Mouse (Mus musculus): Measurements from ENCODE around the gene Sytl1. TPM values are rescaled to one million over a fixed set of nuclear protein-coding genes. Genes with fewer than 3 reads are reported as not detected.

Gene Sytl1
- polyA plus RNA-seq, 1 experiment from 2014 or later, result 1.3 TPM

DNA sequence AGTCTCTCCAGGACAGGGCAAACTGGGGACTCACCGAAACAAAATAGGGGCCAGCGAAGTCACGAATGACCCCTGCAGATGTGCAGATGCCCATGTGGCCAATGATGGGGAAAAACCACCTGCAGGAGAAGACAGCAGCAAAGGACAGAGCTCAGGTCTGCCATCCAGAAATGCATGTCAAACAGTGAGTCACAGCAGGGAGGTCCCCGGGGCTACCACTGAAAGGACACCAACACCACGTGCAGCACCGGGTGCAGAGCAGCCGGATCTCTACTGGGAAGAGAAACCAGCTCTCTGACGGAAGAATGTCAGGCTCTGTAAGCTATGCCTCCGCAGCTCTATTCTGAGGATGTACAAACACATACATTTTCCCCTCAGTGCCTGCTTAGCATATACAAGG, 8.0 kb upstream of the Sytl1 start:
- Histone ChIP-seq H3K27me3 (ENCODE audit: low read depth, poor library complexity, severe bottlenecking) (no peaks in the 10 kb centered on the region), H3K27ac (replicated peaks) (no peak overlapping the region), H3K9me3 (replicated peaks) (no peaks in the 10 kb centered on the region), H3K4me3 (no peak overlapping the region), H3K4me1 (peaks cover 6% of the 10 kb centered on the region), H3K36me3 (peaks cover 79% of the 10 kb centered on the region)
- DNase-seq (ENCODE audit: low spot score), result no peak
- WGBS, result 89% methylated on average over 9 of the region's 9 CpGs

DNA sequence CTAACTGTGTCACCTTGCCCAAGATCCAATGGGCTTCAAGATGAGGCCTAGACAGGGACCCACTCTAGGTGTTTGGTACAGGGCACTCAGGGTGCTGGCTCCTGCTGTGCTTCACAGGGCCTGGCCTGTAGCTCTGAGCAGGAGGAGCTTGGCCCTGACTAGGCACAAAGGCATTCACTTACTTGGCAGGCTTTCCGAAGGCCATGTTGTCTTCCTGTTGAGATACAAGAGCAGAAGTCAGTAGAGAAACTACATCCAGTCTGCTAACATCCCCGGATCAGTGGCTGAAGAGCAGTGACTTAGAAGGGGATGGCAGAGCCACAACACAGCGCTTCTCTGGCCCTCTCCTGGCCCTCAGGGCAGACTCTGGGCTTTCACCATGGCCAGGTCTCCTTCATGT, 6.7 kb upstream of the Sytl1 start:
- Histone ChIP-seq H3K9me3 (replicated peaks) (peaks cover 6% of the 10 kb centered on the region; the same call in 1 of the 2 replicates), H3K27ac (replicated peaks) (no peak overlapping the region), H3K36me3 (peaks cover 80% of the 10 kb centered on the region), H3K27me3 (ENCODE audit: low read depth, poor library complexity, severe bottlenecking) (no peaks in the 10 kb centered on the region), H3K4me3 (no peak overlapping the region), H3K4me1 (no peaks in the 10 kb centered on the region)
- no peak for DNase-seq (ENCODE audit: low spot score)
- whole genome bisulfite sequencing, result 92% methylated on average over 3 of the region's 3 CpGs

DNA sequence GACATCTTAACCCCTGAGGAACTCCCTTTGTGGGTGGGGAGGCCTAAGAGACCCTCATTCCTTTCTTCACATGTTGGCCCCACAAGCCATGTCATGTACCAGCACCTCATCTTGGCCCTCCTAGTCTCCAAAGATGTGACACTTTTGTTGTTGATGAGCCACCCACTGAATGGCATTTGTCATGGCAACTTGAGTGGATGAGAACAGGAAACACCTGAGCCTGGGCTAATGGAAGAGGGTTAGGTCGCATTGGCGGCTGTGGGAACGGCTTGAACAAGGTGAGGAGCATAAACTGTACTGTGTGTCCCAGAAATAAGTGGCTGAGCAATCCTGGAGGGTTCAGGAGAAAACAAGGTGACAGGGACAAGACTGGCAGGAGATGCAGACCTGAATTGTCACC, 6.0 kb upstream of the Sytl1 start:
- WGBS, result 94% methylated on average over 3 of the region's 3 CpGs
- no peak for DNase-seq (ENCODE audit: low spot score)
- Histone ChIP-seq H3K4me1 (no peaks in the 10 kb centered on the region), H3K27me3 (ENCODE audit: low read depth, poor library complexity, severe bottlenecking) (no peaks in the 10 kb centered on the region), H3K36me3 (peaks cover 80% of the 10 kb centered on the region), H3K9me3 (replicated peaks) (peaks cover 13% of the 10 kb centered on the region), H3K27ac (replicated peaks) (no peak overlapping the region), H3K4me3 (no peak overlapping the region)

DNA sequence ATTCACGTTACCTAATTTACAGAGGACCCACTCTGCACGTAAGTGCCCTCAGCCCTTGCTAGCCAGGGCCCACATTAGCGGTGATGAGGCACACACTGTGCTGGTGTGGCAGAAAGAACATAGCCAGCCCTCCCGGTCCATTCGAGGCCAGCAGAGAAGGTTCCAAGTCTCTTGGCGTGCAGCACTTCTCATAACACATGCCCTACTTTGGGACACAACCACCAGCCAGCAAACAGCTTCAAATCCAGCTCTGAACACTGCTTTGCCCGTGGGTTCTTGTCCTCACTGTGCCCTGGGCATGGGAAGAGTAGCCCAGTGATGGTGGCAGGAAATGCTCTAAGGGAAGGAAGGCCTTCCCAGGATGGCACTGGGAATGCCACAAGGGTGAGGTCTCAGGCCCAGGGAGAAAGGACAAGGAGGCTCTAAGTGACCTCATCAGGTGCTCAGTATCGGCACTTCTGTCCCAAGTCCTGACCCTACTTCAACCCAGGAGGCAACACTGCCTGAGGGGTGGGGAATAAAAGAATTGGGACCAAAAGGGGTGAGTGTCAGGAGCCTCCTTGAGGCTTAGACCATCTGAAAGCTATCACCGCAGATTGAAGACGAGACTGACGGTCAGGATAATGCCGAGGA, 3.5 kb upstream of the Sytl1 start:
- Histone ChIP-seq H3K27me3 (ENCODE audit: low read depth, poor library complexity, severe bottlenecking) (no peaks in the 10 kb centered on the region), H3K4me1 (no peaks in the 10 kb centered on the region), H3K4me3 (no peak overlapping the region), H3K27ac (replicated peaks) (no peak overlapping the region), H3K36me3 (peaks cover 83% of the 10 kb centered on the region), H3K9me3 (replicated peaks) (peaks cover 15% of the 10 kb centered on the region)
- no peak for DNase-seq (ENCODE audit: low spot score)
- 93% methylated on average over 12 of the region's 12 CpGs for WGBS

DNA sequence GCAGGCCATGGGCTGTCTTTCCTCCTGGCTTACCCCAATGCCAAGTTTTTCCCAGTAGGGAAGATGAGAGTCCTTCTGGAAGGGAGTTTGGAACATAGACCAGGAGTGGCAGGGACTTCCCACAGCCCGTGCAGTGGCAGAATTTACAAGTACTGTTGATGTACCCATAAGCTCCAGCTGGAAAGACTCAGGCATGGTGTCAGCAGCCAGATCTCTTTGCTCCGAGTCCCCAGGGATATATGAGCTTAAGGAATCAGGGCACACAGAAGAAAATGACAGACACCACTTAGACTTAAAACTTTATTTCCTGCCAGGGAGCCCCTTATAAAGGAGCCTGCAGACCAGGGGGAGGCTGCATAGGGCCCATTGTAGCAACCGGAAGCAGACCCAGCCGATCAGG, 2.8 kb upstream of the Sytl1 start:
- H3K4me3 ChIP-seq, result no peak overlapping the region
- WGBS, result 95% methylated on average over 4 of the region's 4 CpGs
- H3K27ac ChIP-seq (replicated peaks), result no peak overlapping the region
- H3K36me3 ChIP-seq, result peaks cover 79% of the 10 kb centered on the region
- H3K9me3 ChIP-seq (replicated peaks), result peaks cover 15% of the 10 kb centered on the region
- DNase-seq (ENCODE audit: low spot score), result no peak
- no peaks in the 10 kb centered on the region for H3K27me3 ChIP-seq (ENCODE audit: low read depth, poor library complexity, severe bottlenecking)
- H3K4me1 ChIP-seq, result no peaks in the 10 kb centered on the region

DNA sequence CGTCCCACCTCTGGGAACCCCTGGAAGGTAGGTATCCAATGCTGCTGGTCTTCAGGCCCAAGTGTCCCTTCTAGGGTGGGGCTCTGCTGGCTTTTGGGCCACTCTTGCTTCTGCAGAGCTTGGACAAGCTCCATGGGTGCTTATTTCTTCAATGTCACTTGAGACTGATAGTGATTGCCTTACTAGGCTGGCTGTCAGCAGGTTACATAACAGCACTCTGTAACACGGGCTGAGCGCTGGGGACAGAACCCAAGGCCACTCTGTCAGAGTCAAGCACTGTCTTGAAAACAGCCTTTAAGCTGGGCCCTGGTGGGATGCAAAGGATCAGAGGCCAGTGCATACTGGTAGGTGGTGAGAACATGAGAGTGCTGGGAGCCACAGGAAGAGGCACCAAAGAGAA, 2.4 kb upstream of the Sytl1 start:
- no peak for DNase-seq (ENCODE audit: low spot score)
- Histone ChIP-seq H3K4me1 (no peaks in the 10 kb centered on the region), H3K27ac (replicated peaks) (no peak overlapping the region), H3K9me3 (replicated peaks) (peaks cover 15% of the 10 kb centered on the region), H3K36me3 (peaks cover 74% of the 10 kb centered on the region), H3K4me3 (no peak overlapping the region), H3K27me3 (ENCODE audit: low read depth, poor library complexity, severe bottlenecking) (no peaks in the 10 kb centered on the region)
- WGBS, result 96% methylated on average over 3 of the region's 3 CpGs

DNA sequence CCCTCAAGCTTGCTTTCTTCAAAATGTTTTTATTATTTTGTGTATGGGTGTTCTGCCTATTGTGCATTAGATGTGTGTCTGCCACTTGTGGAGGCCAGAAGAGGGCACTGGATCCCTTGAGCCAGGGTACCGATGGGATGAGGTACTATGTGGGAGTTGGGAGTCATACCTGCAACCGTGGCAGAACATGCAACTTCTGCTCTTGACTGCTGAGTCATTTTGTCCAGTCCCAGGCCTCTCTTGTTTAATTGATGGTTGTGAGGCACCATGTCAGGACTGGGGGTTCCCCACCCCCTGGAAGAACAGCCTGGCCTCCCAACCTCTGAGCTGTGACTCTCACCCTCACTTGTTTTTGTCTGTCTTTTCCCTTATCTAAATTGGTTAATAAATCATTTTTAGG, 1.6 kb upstream of the Sytl1 start:
- WGBS, result 98% methylated on average over 2 of the region's 2 CpGs
- H3K36me3 ChIP-seq, result peaks cover 67% of the 10 kb centered on the region

DNA sequence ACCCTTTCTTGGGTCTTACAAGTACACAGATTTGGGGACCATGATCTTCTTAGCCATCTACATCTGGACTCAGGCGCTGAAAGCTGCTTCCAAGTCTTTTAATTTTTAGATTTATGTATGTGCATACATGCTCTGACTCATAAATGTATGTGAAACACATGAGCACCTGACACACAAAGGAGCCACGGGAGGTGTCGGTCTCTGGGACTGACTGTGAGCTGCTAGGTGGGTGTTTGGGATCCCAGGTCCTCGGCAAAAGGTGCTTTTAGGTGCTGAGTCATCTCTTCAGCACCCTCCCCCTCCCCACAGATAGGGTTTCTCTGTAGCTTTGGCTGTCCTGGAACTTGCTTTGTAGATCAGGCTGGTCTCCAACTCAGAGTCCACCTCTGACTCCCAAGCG, 843 bp upstream of the Sytl1 start:
- H3K36me3 ChIP-seq, result peaks cover 59% of the 10 kb centered on the region
- no peak overlapping the region for H3K4me3 ChIP-seq
- peaks cover 15% of the 10 kb centered on the region for H3K9me3 ChIP-seq (replicated peaks)
- no peaks in the 10 kb centered on the region for H3K4me1 ChIP-seq
- H3K27me3 ChIP-seq (ENCODE audit: low read depth, poor library complexity, severe bottlenecking), result peaks cover 5% of the 10 kb centered on the region
- H3K27ac ChIP-seq (replicated peaks), result no peak overlapping the region
- WGBS, result 94% methylated on average over 5 of the region's 5 CpGs
- DNase-seq (ENCODE audit: low spot score), result no peak

More for the DNA sequence above, 1.6 kb upstream of the Sytl1 start:
- DNase-seq (ENCODE audit: low spot score), result no peak
- Histone ChIP-seq H3K9me3 (replicated peaks) (peaks cover 15% of the 10 kb centered on the region), H3K27me3 (ENCODE audit: low read depth, poor library complexity, severe bottlenecking) (no peaks in the 10 kb centered on the region), H3K4me1 (no peaks in the 10 kb centered on the region), H3K27ac (replicated peaks) (no peak overlapping the region), H3K4me3 (no peak overlapping the region)

DNA sequence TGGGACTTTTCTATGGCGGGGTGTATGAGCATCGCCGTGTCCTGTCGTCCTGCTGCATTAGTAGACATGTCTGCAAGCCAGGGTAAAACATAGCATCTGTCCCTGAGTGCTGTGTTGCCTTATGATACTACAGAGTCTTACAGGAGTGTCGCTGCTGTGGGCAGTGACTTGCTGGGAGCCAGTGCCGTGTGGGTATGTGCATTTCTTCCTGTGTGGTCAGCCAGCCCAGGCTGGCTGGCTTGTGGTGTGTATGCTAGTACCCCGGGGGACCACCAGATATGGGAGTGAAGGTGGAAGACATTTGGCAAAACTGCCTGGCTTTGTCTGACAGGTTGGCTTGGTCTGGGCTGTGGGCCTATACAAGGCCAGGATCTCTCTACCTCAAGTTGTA, 543 bp downstream of the Sytl1 start:
- Histone ChIP-seq H3K4me1 (no peaks in the 10 kb centered on the region), H3K4me3 (no peak overlapping the region), H3K36me3 (peaks cover 45% of the 10 kb centered on the region), H3K27me3 (ENCODE audit: low read depth, poor library complexity, severe bottlenecking) (peaks cover 17% of the 10 kb centered on the region), H3K27ac (replicated peaks) (0 out of 2 replicates have a peak overlapping the region, but pooled peaks have one; percentile 39), H3K9me3 (replicated peaks) (peaks cover 15% of the 10 kb centered on the region)
- DNase-seq (ENCODE audit: low spot score), result no peak
- 69% methylated on average over 7 of the region's 7 CpGs for WGBS

DNA sequence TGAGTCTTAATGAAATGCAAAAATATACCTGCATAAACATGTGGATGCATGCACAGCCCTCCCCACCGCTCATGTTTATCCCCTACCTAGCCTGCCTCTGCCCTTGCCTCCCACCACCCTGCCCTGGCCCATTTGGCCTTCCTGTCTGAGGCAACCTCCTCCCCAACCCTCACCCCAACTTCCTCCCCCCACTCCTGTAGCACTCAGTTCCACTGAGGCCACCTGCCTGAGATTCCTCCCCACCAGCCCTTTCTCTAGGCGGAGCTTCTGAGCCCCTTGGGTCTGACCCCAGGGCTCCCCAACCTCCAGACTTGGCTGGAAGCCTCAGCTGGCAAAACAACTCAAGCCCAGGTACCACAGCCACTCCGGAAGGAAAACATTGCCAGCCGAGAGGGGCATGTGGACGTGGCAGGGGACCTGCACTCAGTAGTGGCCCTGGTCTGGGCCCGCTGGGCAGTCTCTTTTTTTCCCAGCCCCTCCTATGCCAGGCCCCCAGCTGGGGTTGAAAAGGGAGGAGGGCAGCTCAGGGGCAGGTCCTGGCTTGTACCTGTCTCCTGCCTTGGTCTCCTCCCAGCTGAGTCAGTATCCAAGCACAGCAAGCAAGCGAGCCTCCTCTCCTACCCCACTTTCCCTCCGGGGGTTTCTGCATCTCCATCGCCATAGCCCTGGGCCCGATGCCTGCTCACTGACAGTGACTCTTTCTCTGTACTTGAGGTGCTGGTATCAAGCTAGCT, 1.1 kb downstream of the Sytl1 start:
- peaks cover 15% of the 10 kb centered on the region for H3K9me3 ChIP-seq (replicated peaks)
- H3K27ac ChIP-seq (replicated peaks), result 0 out of 2 replicates have a peak overlapping the region, but pooled peaks have one; percentile 39
- H3K4me3 ChIP-seq, result no peak overlapping the region
- peaks cover 5% of the 10 kb centered on the region for H3K4me1 ChIP-seq
- 51% methylated on average over 10 of the region's 10 CpGs for WGBS
- H3K27me3 ChIP-seq (ENCODE audit: low read depth, poor library complexity, severe bottlenecking), result peaks cover 23% of the 10 kb centered on the region
- DNase-seq (ENCODE audit: low spot score), result no peak
- peaks cover 40% of the 10 kb centered on the region for H3K36me3 ChIP-seq

DNA sequence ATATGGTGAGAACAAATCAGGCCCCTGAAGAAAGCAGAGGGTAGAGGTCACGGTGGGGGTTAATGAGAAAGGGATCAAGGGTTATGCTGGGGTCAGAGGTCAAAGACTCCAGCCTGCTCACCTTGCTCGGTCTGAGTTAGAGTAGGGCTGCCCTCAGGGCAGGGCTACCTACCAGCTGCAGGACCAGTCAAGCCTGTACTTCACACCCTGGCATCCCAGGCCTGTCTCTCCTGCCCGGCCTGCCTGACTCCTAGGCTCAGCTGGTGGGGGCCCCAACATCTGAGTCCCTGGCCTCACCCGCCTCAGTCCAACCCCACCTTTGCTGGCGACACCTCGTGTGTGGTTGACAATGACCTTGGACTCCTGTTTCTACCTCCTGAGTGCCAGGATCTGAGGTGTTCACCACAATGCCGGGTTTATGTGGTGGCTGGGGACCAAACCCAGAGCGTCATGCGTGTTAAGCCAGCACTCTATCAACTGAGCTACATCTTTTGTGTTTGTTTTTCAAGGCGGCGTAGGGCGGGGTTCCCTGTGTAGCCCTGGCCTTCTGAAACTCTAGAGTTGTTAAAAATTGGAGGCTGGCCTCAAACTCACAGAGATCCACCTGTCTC, 5.0 kb downstream of the Sytl1 start:
- H3K4me1 ChIP-seq, result peaks cover 7% of the 10 kb centered on the region
- no peak overlapping the region for H3K27ac ChIP-seq (replicated peaks)
- no peaks in the 10 kb centered on the region for H3K9me3 ChIP-seq (replicated peaks)
- WGBS, result 81% methylated on average over 12 of the region's 12 CpGs
- peaks cover 62% of the 10 kb centered on the region for H3K27me3 ChIP-seq (ENCODE audit: low read depth, poor library complexity, severe bottlenecking)
- H3K4me3 ChIP-seq, result no peak overlapping the region
- peaks cover under 1% of the 10 kb centered on the region; the same call in 1 of the 2 replicates for H3K36me3 ChIP-seq
- DNase-seq (ENCODE audit: low spot score), result no peak

DNA sequence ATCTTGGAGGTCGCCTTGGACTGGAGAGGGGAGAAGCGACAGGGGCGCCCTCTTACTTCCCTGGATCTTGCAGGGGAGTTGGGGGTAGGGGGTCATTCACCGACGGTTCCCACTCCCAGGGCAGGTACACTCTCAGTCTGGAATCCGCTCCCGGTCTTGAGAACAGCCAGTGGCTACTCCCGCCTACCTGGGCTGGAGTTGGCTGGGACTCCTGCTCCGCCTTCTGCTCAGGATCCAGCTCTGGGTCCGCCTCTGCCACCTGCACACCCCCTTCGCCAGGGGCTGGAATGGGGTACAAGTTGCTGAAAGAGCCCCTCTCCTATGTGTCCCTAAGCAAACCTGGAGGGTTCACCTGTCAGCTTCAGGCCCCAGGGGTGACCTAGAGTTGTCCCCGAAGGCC, 5.7 kb downstream of the Sytl1 start:
- 32% methylated on average over 12 of the region's 12 CpGs for WGBS
- H3K36me3 ChIP-seq, result no peaks in the 10 kb centered on the region
- H3K27me3 ChIP-seq (ENCODE audit: low read depth, poor library complexity, severe bottlenecking), result peaks cover 68% of the 10 kb centered on the region
- H3K27ac ChIP-seq (replicated peaks), result no peak overlapping the region
- H3K9me3 ChIP-seq (replicated peaks), result no peaks in the 10 kb centered on the region
- H3K4me3 ChIP-seq, result no peak overlapping the region
- peaks cover 7% of the 10 kb centered on the region for H3K4me1 ChIP-seq
- no peak for DNase-seq (ENCODE audit: low spot score)

DNA sequence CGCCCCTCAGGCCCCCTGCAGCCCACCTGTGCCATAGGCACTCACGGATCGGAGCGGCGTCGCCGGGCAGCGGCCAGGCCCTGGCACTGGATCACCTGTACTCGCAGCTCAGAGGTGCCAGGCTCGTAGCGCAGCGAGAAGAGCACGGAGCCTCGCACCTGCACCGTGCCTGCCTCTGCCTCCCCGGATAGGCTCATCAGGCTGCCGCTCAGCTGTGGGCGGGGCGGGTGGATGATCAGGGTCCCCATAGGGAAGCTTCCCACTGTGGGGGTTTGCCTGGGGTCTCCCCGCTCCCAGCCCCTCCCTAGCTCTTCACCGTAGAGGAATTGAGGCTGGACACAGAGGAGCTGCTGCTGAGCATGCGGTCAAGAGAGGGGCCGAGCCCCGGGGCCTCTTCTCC, 6.1 kb downstream of the Sytl1 start:
- DNase-seq (ENCODE audit: low spot score), result no peak
- 0 out of 2 replicates have a peak overlapping the region, but pooled peaks have one; percentile 14 for H3K4me3 ChIP-seq
- H3K27ac ChIP-seq (replicated peaks), result 0 out of 2 replicates have a peak overlapping the region, but pooled peaks have one; percentile 15
- no peaks in the 10 kb centered on the region for H3K36me3 ChIP-seq
- peaks cover 72% of the 10 kb centered on the region for H3K27me3 ChIP-seq (ENCODE audit: low read depth, poor library complexity, severe bottlenecking)
- no peaks in the 10 kb centered on the region for H3K9me3 ChIP-seq (replicated peaks)
- H3K4me1 ChIP-seq, result peaks cover 7% of the 10 kb centered on the region
- 20% methylated on average over 24 of the region's 24 CpGs for WGBS
